Mouse (Mus musculus) frontal cortex, adult (tissue): ENCODE measurements around the gene Mtmr3.
"Not testable (repeated sequence)": the region's sequence is repeated elsewhere in the genome, so short reads cannot be mapped to it uniquely, and the experiment has no call there.

Source experiments
- ATAC-seq: cut with Nextera tagmentation; 2 replicates; pipeline ENCODE4 v1.9.2; 2017; ENCODE audit warnings: mild to moderate bottlenecking, moderate library complexity, mixed read lengths; ENCODE audit not compliant: low TSS enrichment

Gene Mtmr3

GRCm38 (mm10) chr11:4601890-4602289, 7.2 kb upstream of the Mtmr3 start:
- ATAC-seq: no peak

- ATAC-seq: no peak
Measured at GRCm38 (mm10) chr11:4599916-4600315, 5.3 kb upstream of the Mtmr3 start.

- ATAC-seq: no peak
Measured at GRCm38 (mm10) chr11:4598411-4598810, 3.7 kb upstream of the Mtmr3 start.

DNA sequence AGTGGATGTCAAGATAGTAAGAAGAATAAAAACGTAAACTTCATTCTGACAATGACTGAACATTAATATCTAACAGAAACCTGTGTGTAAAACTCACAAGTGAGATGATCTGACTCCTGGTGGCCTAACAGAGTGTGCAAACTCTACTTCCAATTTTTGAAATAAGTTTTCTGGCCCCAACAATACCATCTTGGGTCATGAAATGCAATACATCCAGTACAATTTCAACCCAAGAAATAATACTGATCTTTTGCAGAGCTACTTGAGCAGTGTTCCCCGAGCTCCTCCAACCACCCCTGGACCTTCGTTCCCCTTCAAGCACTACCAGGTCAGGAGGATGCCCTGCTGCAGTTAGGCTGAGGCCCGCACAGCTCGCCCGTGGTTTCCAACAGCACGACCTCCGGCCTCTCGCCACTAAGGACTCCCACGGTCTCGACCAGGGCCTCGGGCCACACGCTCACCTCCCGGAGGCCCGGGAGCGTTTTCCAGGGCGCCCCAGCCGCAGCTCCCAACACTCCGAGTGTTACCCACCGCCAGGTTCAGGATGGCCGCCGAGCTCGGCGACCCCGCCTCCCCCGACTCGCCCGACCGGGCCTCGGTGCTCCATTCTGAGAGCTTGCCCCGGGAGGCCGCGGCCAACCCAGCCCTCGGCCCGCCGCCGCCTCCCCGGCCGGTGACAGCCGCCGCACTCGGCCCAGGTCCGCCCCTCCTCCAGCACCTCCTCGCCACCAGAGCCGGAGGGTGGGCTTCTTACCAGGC, 635 bp downstream of the Mtmr3 start:
- ATAC-seq: peak; percentile 65

- ATAC-seq: no peak
Measured at GRCm38 (mm10) chr11:4593491-4593848, 1.2 kb downstream of the Mtmr3 start.

- ATAC-seq: no peak
Measured at GRCm38 (mm10) chr11:4591811-4592210, 2.9 kb downstream of the Mtmr3 start.

DNA sequence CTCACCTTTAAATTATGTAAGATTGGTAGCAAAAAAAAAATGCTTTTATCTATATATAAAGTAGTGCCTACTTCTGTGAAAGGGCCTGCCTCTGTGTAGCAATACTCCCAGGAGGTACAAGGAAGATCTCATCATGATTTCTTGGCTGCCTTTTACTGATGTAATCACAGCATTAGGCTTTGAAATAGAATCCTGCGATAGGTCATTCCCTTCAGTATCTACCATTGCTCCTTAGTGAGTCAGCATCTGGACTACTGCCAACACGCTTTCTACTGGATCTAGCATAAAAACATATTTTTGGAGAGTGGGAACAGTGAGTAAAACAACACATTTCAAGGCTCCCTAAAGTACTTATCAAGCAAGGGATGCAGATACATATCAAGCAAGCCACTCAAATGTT, 16.0 kb downstream of the Mtmr3 start:
- ATAC-seq: peak; percentile 62; the same call in 1 of the 2 replicates

GRCm38 (mm10) chr11:4577079-4577478, 17.6 kb downstream of the Mtmr3 start:
- no peak for ATAC-seq

GRCm38 (mm10) chr11:4576090-4576732, 18.5 kb downstream of the Mtmr3 start:
- not testable (repeated sequence) for ATAC-seq

- ATAC-seq: peak; percentile 57
Measured at GRCm38 (mm10) chr11:4571491-4571901, 23.2 kb downstream of the Mtmr3 start.

GRCm38 (mm10) chr11:4566333-4566732, 28.3 kb downstream of the Mtmr3 start:
- no peak for ATAC-seq

DNA sequence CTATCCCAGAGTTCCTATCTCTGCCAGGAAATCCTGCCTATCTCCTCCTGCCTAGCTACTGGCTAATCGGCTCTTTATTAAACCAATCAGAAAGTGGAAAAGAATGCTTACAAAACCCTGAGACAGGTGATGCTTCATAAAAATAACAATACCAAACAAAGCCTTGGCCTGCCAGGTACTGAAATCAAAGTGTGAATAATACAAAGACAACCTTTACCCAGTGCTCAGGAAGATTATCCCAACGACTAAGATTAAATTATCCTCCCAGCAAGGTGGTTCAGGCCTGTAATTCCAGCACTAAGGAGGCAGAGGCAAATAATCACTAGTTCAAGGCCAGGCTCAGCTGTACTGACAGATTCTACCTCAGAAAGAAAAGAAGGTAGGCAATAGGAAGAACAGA, 29.1 kb downstream of the Mtmr3 start:
- ATAC-seq: no peak

- ATAC-seq: no peak
Measured at GRCm38 (mm10) chr11:4553274-4554063, 41.2 kb downstream of the Mtmr3 start.

GRCm38 (mm10) chr11:4547569-4547968, 47.1 kb downstream of the Mtmr3 start:
- no peak for ATAC-seq

DNA sequence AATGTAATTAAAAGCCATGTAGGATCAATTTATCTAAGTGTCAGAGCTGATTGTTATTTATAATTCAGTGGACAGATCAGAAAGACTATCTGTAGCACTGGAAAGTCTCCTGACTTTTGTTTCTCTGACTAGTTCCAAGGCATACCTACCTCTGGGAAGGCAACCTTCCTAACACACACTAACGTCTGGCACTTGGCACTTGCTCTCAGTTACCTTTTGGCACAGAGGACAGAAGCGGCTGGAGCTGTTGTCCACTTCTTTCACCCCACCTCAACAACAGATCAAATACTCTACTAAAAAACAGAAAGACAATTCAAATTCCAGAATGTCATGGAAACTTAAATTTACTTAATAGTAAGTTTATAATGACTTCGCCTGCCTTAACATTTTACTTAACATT, 48.7 kb downstream of the Mtmr3 start:
- no peak for ATAC-seq

DNA sequence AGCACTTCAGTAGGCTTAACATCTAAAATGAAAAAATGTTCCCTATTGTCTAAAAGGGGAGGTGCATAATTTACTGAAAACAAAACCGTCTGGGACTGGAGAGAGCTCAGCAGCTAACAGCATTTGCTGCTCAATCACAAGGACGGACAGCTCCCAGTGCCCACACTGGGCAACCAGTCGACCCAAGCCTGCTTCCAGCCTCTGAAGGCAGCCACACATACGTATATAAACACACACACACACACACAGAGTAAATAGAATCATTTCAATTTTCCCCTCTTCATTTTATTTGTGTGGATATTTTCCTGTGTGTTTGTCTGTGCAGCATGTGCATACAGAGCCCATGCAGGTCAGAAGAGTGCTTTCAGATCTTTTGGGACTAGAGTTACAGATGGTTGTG, 49.3 kb downstream of the Mtmr3 start:
- no peak for ATAC-seq

- not testable (repeated sequence) for ATAC-seq
Measured at GRCm38 (mm10) chr11:4544627-4544921, 50.1 kb downstream of the Mtmr3 start.

GRCm38 (mm10) chr11:4543746-4544626, 50.7 kb downstream of the Mtmr3 start:
- no peak for ATAC-seq

- ATAC-seq: no peak
Measured at GRCm38 (mm10) chr11:4543040-4543551, 51.6 kb downstream of the Mtmr3 start.

- ATAC-seq: no peak
Measured at GRCm38 (mm10) chr11:4536645-4537044, 58.0 kb downstream of the Mtmr3 start.

DNA sequence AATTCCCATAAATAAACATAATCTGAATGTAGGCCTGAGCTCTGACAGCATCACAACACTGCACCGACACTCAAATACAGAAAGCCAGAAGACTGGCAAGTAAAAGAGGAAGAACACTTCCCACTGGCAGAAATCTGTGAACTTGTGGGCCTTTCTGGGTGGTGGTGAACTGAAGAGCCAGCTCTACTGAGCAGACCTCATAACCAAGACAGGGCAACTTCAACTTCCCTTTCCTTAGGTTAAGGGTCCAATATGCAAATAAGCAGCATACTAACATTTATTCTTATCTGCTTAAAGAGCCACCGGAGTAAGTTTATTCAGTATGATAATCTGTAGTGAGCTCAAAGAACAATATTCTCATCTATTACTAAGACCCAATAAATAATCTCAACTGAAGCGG, 67.5 kb downstream of the Mtmr3 start:
- no peak for ATAC-seq
